Mouse (Mus musculus): ENCODE data around the gene Ogdhl.
A peak's percentile ranks its signal among the peaks of the same experiment; 100 is the strongest.
"Not testable (repeated sequence)": the region's sequence is repeated elsewhere in the genome, so short reads cannot be mapped to it uniquely, and the experiment has no call there.

The Ogdhl gene

GRCm38 (mm10) chr14:32321732-32322685 is at the start of gene Ogdhl:
Ogdhl (plus strand) TSS chr14:32322019.
- DNase-seq (ENCODE audit: low spot score in 2 of 2) = peak; percentile 66 to 68

GRCm38 (mm10) chr14:32301622-32302021 is 20.2 kb upstream of the Ogdhl start:
- DNase-seq (ENCODE audit: low spot score in 2 of 2) = no peak

- no peak for DNase-seq (ENCODE audit: low spot score in 2 of 2)
Observed at GRCm38 (mm10) chr14:32302423-32302822, 19.4 kb upstream of the Ogdhl start.

GRCm38 (mm10) chr14:32304921-32305320 is 16.9 kb upstream of the Ogdhl start:
- no peak for DNase-seq (ENCODE audit: low spot score in 2 of 2)

GRCm38 (mm10) chr14:32309876-32310275 is 11.9 kb upstream of the Ogdhl start:
- DNase-seq (ENCODE audit: low spot score in 2 of 2) = peak; percentile 49 to 58

GRCm38 (mm10) chr14:32311381-32312035 is 10.3 kb upstream of the Ogdhl start:
- DNase-seq (ENCODE audit: low spot score in 2 of 2) = no peak

- DNase-seq (ENCODE audit: low spot score in 2 of 2) = no peak
Observed at GRCm38 (mm10) chr14:32317822-32318221, 4.0 kb upstream of the Ogdhl start.

- DNase-seq (ENCODE audit: low spot score in 2 of 2) = no peak
Observed at GRCm38 (mm10) chr14:32323221-32323620, 1.4 kb downstream of the Ogdhl start.

- no peak for DNase-seq (ENCODE audit: low spot score in 2 of 2)
Observed at GRCm38 (mm10) chr14:32327366-32327765, 5.5 kb downstream of the Ogdhl start.

- no peak for DNase-seq (ENCODE audit: low spot score in 2 of 2)
Observed at GRCm38 (mm10) chr14:32332515-32333445, 11.0 kb downstream of the Ogdhl start.

- DNase-seq (ENCODE audit: low spot score in 2 of 2) = no peak
Observed at GRCm38 (mm10) chr14:32336021-32336420, 14.2 kb downstream of the Ogdhl start.

GRCm38 (mm10) chr14:32336547-32336946 is 14.7 kb downstream of the Ogdhl start:
- no peak for DNase-seq (ENCODE audit: low spot score in 2 of 2)

GRCm38 (mm10) chr14:32341823-32342222 is 20.0 kb downstream of the Ogdhl start:
- no peak for DNase-seq (ENCODE audit: low spot score in 2 of 2)

GRCm38 (mm10) chr14:32344176-32344575 is 22.4 kb downstream of the Ogdhl start:
- no peak for DNase-seq (ENCODE audit: low spot score in 2 of 2)

- DNase-seq (ENCODE audit: low spot score in 2 of 2) = no peak
Observed at GRCm38 (mm10) chr14:32344694-32345093, 22.9 kb downstream of the Ogdhl start.

GRCm38 (mm10) chr14:32347307-32347706 is 25.5 kb downstream of the Ogdhl start:
- no peak for DNase-seq (ENCODE audit: low spot score in 2 of 2)

- not testable (repeated sequence) for DNase-seq (ENCODE audit: low spot score in 2 of 2)
Observed at GRCm38 (mm10) chr14:32351181-32351920, 29.5 kb downstream of the Ogdhl start.

GRCm38 (mm10) chr14:32364359-32364758 is 42.5 kb downstream of the Ogdhl start:
- DNase-seq (ENCODE audit: low spot score in 2 of 2) = no peak

- DNase-seq (ENCODE audit: low spot score in 2 of 2) = no peak
Observed at GRCm38 (mm10) chr14:32369756-32370155, 47.9 kb downstream of the Ogdhl start.

- DNase-seq (ENCODE audit: low spot score in 2 of 2) = no peak
Observed at GRCm38 (mm10) chr14:32372510-32372909, 50.7 kb downstream of the Ogdhl start.
